Mouse (Mus musculus) hindbrain, embryonic 10.5 days (tissue): ENCODE data around the gene Dll1. TPM values are rescaled to one million over a fixed set of nuclear protein-coding genes. Genes with fewer than 3 reads are reported as not detected.

Experiments used
- DNase-seq: peaks from one replicate; pipeline ENCODE4 v3.0.0-alpha.2; 2017; ENCODE audit warnings: low spot score
- H3K27ac ChIP-seq: fragments of 300-500 bp; sonication (generic); 2 replicates; pipeline ENCODE4 v1.5.1; 2016; ENCODE audit warnings: mild to moderate bottlenecking, moderate library complexity
- H3K27me3 ChIP-seq: fragments of 300-500 bp; sonication (generic); 2 replicates; pipeline ENCODE4 v1.6.1; 2016; ENCODE audit warnings: mild to moderate bottlenecking; ENCODE audit not compliant: poor library complexity, insufficient read depth, severe bottlenecking
- H3K36me3 ChIP-seq: fragments of 300-500 bp; sonication (generic); 2 replicates; pipeline ENCODE4 v1.6.1; 2016; ENCODE audit warnings: mild to moderate bottlenecking, moderate library complexity
- H3K4me1 ChIP-seq: fragments of 300-500 bp; sonication (generic); replicated peaks from 2 replicates; pipeline ENCODE4 v1.6.1; 2016; ENCODE audit warnings: mild to moderate bottlenecking
- H3K4me3 ChIP-seq: fragments of 300-500 bp; sonication (generic); 2 replicates; pipeline ENCODE4 v1.5.1; 2016; ENCODE audit warnings: mild to moderate bottlenecking, moderate library complexity
- H3K9me3 ChIP-seq: fragments of 300-500 bp; sonication (generic); 2 replicates; pipeline ENCODE4 v1.6.1; 2016; ENCODE audit warnings: mild to moderate bottlenecking, moderate library complexity
- WGBS: fragments of 180-500 bp; shearing (Covaris S2); methylation state at CpG from one replicate; pipeline ENCODE4 v1.1.7; 2016; 5-methylcytosine and 5-hydroxymethylcytosine counted together
- polyA plus RNA-seq: library from polyadenylated mRNA; unstranded; fragments of >200 nt; fragmentation: Nextera tagmentation; extraction: Ambion mirVana; gene quantifications from 2 replicates; pipeline ENCODE4 v1.2.1, GENCODE M21; 2016

The Dll1 gene
- polyA plus RNA-seq, 1 experiment from 2014 or later, result 90.9 TPM

DNA sequence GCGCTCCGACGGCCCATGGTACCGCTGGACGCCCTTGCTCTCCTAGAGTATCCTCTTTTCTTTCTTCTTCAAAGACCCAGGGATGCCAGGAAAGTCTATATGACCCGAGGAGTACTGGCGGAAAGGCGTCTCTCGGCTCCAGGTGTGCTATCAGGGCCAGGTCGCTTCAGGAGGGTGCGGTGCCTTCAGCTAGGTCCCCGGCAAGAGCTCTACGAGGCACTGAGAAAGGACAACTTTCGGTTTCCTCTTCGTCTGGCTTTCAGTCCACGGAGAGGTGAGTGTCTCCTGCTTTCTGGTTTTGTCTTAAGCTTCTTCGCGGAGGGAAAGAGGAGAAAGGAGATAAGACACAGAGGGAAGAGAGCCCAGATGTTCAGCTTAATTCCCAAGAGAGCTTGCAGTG lies 1.4 kb downstream of the Dll1 start:
- Histone ChIP-seq H3K27ac (peak overlapping the region; percentile 98), H3K36me3 (peaks cover 36% of the 10 kb centered on the region), H3K4me1 (peaks cover 94% of the 10 kb centered on the region), H3K4me3 (peak overlapping the region; percentile 82), H3K9me3 (no peaks in the 10 kb centered on the region), H3K27me3 (peaks cover 79% of the 10 kb centered on the region)
- under 1% methylated on average over 18 of the region's 18 CpGs for WGBS
- peak; percentile 43 for DNase-seq

DNA sequence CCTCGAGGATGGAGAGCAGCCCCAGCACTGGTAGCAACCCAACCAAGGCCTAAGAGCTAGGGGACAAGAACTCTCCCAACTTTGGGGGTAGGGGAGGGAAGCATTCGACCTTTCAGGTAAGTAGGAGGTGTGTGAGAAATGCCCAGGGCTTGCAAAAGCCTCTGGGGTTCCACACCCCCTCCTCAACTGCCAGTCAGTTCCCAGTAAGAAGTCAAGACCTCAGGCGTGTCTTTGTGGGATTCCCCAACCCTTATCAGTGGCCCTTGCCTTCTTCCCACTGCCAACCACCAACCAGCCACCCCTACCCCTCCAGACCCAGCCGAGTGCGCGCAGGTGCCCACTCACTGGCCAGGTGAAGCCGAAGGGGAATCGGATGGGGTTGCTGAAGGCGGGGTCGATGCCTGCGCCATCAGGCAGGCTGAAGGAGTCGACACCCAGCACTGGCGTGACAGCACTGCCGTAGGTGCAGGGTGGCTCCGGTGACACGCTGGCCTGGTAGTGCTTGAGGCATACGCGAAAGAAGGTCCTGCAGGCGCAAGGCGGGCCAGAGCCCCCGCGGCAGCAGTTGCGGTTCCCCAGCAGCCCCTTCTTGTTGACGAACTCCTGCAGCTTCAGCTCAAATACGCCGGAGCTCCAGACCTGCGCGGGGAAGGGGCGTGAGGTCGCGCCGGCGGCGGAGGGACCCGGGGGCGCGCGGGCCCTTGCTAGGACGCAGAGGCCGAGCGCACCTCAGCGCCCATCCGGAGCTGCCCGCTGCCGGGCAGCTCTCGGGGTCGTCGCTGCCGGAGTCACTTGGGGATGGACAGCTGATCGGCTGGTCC lies 2.1 kb downstream of the Dll1 start:
- DNase-seq, result peak; percentile 48
- WGBS, result 1% methylated on average over 50 of the region's 50 CpGs
- H3K27ac ChIP-seq, result peak overlapping the region; percentile 98
- peaks cover 74% of the 10 kb centered on the region for H3K27me3 ChIP-seq
- H3K36me3 ChIP-seq, result peaks cover 43% of the 10 kb centered on the region
- peaks cover 94% of the 10 kb centered on the region for H3K4me1 ChIP-seq
- H3K9me3 ChIP-seq, result no peaks in the 10 kb centered on the region
- peak overlapping the region; percentile 82 for H3K4me3 ChIP-seq

- Histone ChIP-seq H3K36me3 (peaks cover 58% of the 10 kb centered on the region), H3K4me1 (peaks cover 91% of the 10 kb centered on the region)
- 52% methylated on average over 15 of the region's 15 CpGs for WGBS
These were observed 3.6 kb downstream of the Dll1 start for GRCm38 (mm10) chr17:15372931-15373652.

GRCm38 (mm10) chr17:15371967-15372835 lies 4.5 kb downstream of the Dll1 start:
- H3K27ac ChIP-seq, result peak overlapping the region; percentile 98
- H3K36me3 ChIP-seq, result peaks cover 67% of the 10 kb centered on the region
- no peaks in the 10 kb centered on the region for H3K9me3 ChIP-seq
- peak; percentile 84 for DNase-seq
- H3K4me3 ChIP-seq, result peak overlapping the region; percentile 82
- peaks cover 59% of the 10 kb centered on the region for H3K27me3 ChIP-seq
- H3K4me1 ChIP-seq, result peaks cover 87% of the 10 kb centered on the region
- 28% methylated on average over 17 of the region's 17 CpGs for WGBS

More at GRCm38 (mm10) chr17:15372931-15373652, 3.6 kb downstream of the Dll1 start:
- H3K4me3 ChIP-seq, result peak overlapping the region; percentile 82
- peaks cover 64% of the 10 kb centered on the region for H3K27me3 ChIP-seq
- no peaks in the 10 kb centered on the region for H3K9me3 ChIP-seq
- peak overlapping the region; percentile 98 for H3K27ac ChIP-seq
- no peak for DNase-seq

DNA sequence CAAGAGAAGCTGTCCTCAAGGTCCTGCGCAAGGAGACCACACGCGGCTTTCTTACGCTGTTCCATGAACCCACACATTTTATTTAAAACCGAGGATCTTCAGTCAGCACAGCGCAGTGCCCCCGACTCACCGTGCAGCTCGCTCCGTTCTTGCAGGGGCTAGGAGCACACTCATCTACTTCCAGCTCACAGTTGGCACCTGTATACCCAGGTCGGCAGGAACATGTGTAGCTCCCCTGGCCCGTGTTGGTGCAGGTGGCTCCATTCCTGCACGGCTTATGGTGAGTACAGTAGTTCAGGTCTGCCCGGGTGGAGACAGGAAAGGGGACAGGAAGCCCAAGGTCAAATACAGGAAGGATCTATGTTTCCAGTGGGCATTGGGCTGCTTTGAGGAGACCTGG lies 6.3 kb downstream of the Dll1 start:
- H3K27me3 ChIP-seq, result peaks cover 44% of the 10 kb centered on the region
- peak overlapping the region; percentile 69; the same call in 1 of the 2 replicates for H3K27ac ChIP-seq
- 94% methylated on average over 14 of the region's 14 CpGs for WGBS
- H3K36me3 ChIP-seq, result peaks cover 79% of the 10 kb centered on the region
- no peaks in the 10 kb centered on the region for H3K9me3 ChIP-seq
- H3K4me3 ChIP-seq, result peak overlapping the region; percentile 41
- H3K4me1 ChIP-seq, result peaks cover 71% of the 10 kb centered on the region
- no peak for DNase-seq

GRCm38 (mm10) chr17:15365650-15366049 lies 11.0 kb downstream of the Dll1 start:
- no peak for DNase-seq
- H3K27me3 ChIP-seq, result peaks cover 13% of the 10 kb centered on the region
- H3K27ac ChIP-seq, result no peak overlapping the region
- H3K4me1 ChIP-seq, result peaks cover 28% of the 10 kb centered on the region
- H3K36me3 ChIP-seq, result peaks cover 47% of the 10 kb centered on the region
- H3K9me3 ChIP-seq, result no peaks in the 10 kb centered on the region
- no peak overlapping the region for H3K4me3 ChIP-seq
- 86% methylated on average over 5 of the region's 5 CpGs for WGBS

DNA sequence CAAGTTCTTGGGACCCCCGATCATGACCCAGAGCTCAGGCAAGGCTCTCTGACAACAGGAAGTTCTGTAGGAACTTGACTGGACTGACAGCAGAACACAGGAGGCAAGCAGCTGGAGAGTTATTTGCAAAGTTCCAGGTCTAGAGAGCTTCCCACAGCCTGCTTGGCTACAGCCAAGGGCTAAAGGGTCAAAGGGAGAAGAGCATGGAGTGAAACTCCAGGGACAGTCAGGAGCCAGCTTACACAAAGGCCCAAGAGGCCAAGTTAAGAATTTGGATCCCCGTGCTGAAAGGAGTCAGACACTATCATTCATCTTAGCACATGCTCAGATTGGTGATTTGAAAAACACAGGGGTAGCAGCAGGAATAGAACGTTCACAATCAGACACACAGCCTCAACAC lies 13.0 kb downstream of the Dll1 start:
- no peak for DNase-seq
- no peak overlapping the region for H3K27ac ChIP-seq
- H3K4me3 ChIP-seq, result no peak overlapping the region
- H3K9me3 ChIP-seq, result no peaks in the 10 kb centered on the region
- H3K4me1 ChIP-seq, result peaks cover 8% of the 10 kb centered on the region
- H3K27me3 ChIP-seq, result peaks cover 4% of the 10 kb centered on the region; the same call in 1 of the 2 replicates
- WGBS, result 79% methylated on average over 3 of the region's 3 CpGs
- H3K36me3 ChIP-seq, result peaks cover 27% of the 10 kb centered on the region

DNA sequence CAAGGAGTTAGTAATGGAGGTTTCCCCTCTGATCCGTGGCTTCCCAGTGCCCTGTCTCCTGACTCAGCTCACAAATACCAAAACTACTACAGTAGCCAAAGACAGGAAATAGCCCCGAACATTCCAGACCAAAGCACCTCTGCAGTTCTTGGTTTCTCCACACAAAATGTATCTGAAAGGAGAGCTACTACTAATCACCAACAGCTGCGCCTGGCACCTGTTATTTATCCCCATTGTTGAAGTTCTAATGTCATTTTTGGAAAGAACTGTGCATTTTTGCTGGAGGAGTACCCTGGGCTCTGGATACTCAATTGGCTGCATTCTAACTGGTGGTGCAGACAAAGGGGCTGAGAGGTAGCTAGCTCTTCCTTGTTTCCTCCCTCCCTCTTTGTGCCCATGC lies 19.6 kb downstream of the Dll1 start:
- Histone ChIP-seq H3K4me3 (no peak overlapping the region), H3K27me3 (no peaks in the 10 kb centered on the region), H3K27ac (no peak overlapping the region), H3K4me1 (0 out of 2 replicates have a peak, but pooled peaks cover 6% of the 10 kb centered on the region), H3K9me3 (no peaks in the 10 kb centered on the region), H3K36me3 (no peaks in the 10 kb centered on the region)
- WGBS, result 82% methylated on average over 3 of the region's 3 CpGs
- DNase-seq, result no peak

GRCm38 (mm10) chr17:15356526-15356925 lies 20.1 kb downstream of the Dll1 start:
- H3K36me3 ChIP-seq, result no peaks in the 10 kb centered on the region
- no peak for DNase-seq
- H3K4me1 ChIP-seq, result 0 out of 2 replicates have a peak, but pooled peaks cover 6% of the 10 kb centered on the region
- no peak overlapping the region for H3K4me3 ChIP-seq
- peaks cover 1% of the 10 kb centered on the region; the same call in 1 of the 2 replicates for H3K27me3 ChIP-seq
- no peak overlapping the region for H3K27ac ChIP-seq
- WGBS, result 90% methylated on average over 5 of the region's 5 CpGs
- H3K9me3 ChIP-seq, result no peaks in the 10 kb centered on the region

DNA sequence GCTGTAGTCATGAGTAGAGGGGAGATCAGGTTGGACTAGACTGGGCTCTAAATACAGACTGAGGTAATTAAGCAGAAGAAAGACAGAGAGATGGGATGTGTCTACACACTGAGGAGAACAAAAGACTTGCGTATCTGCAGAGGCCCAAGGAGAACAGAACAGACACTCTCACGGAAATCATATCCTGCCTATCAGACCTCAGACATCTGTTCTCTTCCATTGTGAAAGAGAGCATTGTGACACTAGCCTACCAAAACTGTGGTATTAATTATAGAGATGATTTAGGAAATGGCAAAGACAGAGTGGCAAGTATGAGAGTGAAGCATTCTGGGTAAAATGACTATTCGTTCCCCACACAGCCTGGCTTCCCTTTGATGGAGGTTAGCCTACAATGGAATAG lies 21.6 kb downstream of the Dll1 start:
- H3K4me3 ChIP-seq, result no peak overlapping the region
- no peak overlapping the region for H3K27ac ChIP-seq
- 89% methylated on average over 3 of the region's 3 CpGs for WGBS
- H3K27me3 ChIP-seq, result peaks cover 3% of the 10 kb centered on the region; the same call in 1 of the 2 replicates
- H3K9me3 ChIP-seq, result no peaks in the 10 kb centered on the region
- no peak for DNase-seq
- 0 out of 2 replicates have a peak, but pooled peaks cover 6% of the 10 kb centered on the region for H3K4me1 ChIP-seq
- H3K36me3 ChIP-seq, result no peaks in the 10 kb centered on the region

- Histone ChIP-seq H3K4me1 (0 out of 2 replicates have a peak, but pooled peaks cover 6% of the 10 kb centered on the region), H3K27me3 (peaks cover 3% of the 10 kb centered on the region; the same call in 1 of the 2 replicates), H3K4me3 (no peak overlapping the region), H3K36me3 (no peaks in the 10 kb centered on the region), H3K27ac (no peak overlapping the region), H3K9me3 (no peaks in the 10 kb centered on the region)
- no peak for DNase-seq
- 79% methylated on average over 2 of the region's 2 CpGs for WGBS
These were observed 22.7 kb downstream of the Dll1 start for GRCm38 (mm10) chr17:15354006-15354405.
